Mouse (Mus musculus) heart, embryonic 15.5 days (tissue): ENCODE measurements at regions not wholly inside any gene's neighbourhood (a gene's known extent, or its start where the extent isn't known, plus 50 kb on each side); places are given as distances from the start of the nearest gene placed in this dataset.

Source experiments
- ATAC-seq: fragments of 200-750 bp; cut with Nextera tagmentation; replicated peaks from 2 replicates; pipeline ENCODE4 v1.8.0; 2017; ENCODE audit warnings: low read depth, moderate TSS enrichment; ENCODE audit not compliant: insufficient number of reproducible peaks, insufficient read depth, low FRiP score
- H3K27ac ChIP-seq: fragments of 300-500 bp; sonication (generic); 2 replicates; pipeline ENCODE4 v1.5.1; 2015; ENCODE audit warnings: mild to moderate bottlenecking, inconsistent platforms
- H3K27me3 ChIP-seq: fragments of 300-500 bp; sonication (generic); 2 replicates; pipeline ENCODE4 v1.6.1; 2015; ENCODE audit warnings: inconsistent platforms
- H3K36me3 ChIP-seq: fragments of 300-500 bp; sonication (generic); 2 replicates; pipeline ENCODE4 v1.6.1; 2015; ENCODE audit warnings: mild to moderate bottlenecking, inconsistent platforms
- H3K4me1 ChIP-seq: fragments of 300-500 bp; sonication (generic); replicated peaks from 2 replicates; pipeline ENCODE4 v1.6.1; 2015; ENCODE audit warnings: inconsistent platforms
- H3K4me2 ChIP-seq: fragments of 300-500 bp; sonication (generic); 2 replicates; pipeline ENCODE4 v1.6.1; 2015; ENCODE audit warnings: inconsistent platforms, mild to moderate bottlenecking, moderate library complexity
- H3K4me3 ChIP-seq: fragments of 300-500 bp; sonication (generic); 2 replicates; pipeline ENCODE4 v1.5.1; 2015; ENCODE audit warnings: mild to moderate bottlenecking, inconsistent platforms
- H3K9ac ChIP-seq: fragments of 300-500 bp; sonication (generic); 2 replicates; pipeline ENCODE4 v1.6.1; 2015; ENCODE audit warnings: mild to moderate bottlenecking, inconsistent platforms
- H3K9me3 ChIP-seq: fragments of 300-500 bp; sonication (generic); replicated peaks from 2 replicates; pipeline ENCODE4 v1.6.1; 2016; ENCODE audit warnings: inconsistent platforms
- WGBS: fragments of 180-500 bp; shearing (Covaris S2); methylation state at CpG from one replicate; pipeline ENCODE4 v1.1.7; 2015; ENCODE audit warnings: mixed read lengths; 5-methylcytosine and 5-hydroxymethylcytosine counted together

DNA sequence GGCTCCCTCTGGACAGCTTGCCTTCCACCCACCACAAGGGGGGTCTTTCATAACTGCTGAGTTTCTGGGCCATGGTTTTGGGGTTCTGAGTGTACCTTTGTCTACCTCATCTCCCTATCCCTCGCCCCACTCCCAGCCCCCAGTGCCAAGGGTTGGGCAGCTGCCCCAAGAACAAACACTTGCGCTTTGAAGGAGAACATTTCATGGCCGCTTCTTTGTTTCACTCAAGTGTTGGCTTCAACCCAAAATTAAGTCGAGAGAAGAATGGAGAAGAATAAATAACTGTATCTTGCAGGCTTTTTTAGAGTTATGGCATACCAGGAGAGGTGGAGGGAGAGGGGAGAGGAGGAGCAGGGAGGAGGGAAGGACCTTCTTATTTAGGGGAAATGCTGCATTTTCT lies 216.5 kb upstream of the Cadm1 start:
- ATAC-seq: no peak
- Histone ChIP-seq H3K9me3 (no peaks in the 10 kb centered on the region), H3K4me2 (no peak overlapping the region), H3K27me3 (peaks cover 10% of the 10 kb centered on the region), H3K9ac (no peak overlapping the region), H3K36me3 (no peaks in the 10 kb centered on the region), H3K27ac (no peak overlapping the region), H3K4me1 (peaks cover 1% of the 10 kb centered on the region), H3K4me3 (no peak overlapping the region)
- WGBS: 60% methylated on average over 4 of the region's 4 CpGs

DNA sequence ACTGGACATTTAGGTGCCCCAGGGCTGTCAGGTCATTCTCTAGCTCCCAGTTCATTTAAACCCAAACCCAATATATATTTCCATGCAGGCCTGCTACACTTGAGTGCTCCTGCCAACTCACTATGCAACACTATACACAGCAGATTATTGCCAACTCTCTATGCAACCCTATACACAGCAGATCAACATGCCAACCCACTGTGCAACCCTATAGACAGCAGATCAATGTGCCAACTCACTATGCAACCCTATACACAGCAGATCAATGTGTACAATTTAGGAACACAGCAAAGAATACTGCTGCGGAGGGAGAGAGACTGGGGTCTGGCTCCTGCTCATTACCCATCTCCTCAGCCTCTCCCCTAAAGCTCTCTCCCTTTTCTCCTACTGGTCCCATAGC lies 215.7 kb upstream of the Cadm1 start:
- Histone ChIP-seq H3K4me1 (no peaks in the 10 kb centered on the region), H3K27me3 (peaks cover 10% of the 10 kb centered on the region), H3K36me3 (no peaks in the 10 kb centered on the region), H3K4me3 (no peak overlapping the region), H3K27ac (no peak overlapping the region), H3K9ac (no peak overlapping the region), H3K9me3 (no peaks in the 10 kb centered on the region), H3K4me2 (no peak overlapping the region)
- 87% methylated on average over 1 of the region's 1 CpGs for WGBS
- no peak for ATAC-seq

DNA sequence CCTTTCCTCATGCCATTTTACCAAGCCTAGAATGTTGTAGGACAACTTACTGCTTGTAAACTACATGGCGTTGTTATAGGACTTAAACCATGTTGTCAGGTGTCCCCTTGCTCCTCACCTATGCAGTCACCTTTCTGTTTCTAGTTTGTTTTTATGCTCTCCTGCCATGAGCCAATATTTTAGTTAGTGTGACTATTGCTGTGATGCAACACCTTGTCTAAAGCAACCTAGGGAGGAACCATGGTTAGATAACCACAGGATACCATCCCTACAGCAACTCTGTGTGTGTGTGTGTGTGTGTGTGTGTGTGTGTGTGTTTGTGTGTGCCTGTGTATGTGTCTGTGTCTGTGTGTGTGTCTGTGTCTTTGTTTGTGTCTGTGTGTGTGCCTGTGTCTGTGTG lies 209.6 kb upstream of the Cadm1 start:
- H3K9me3 ChIP-seq: no peaks in the 10 kb centered on the region
- no peak overlapping the region for H3K9ac ChIP-seq
- no peak overlapping the region for H3K4me3 ChIP-seq
- no peak overlapping the region for H3K27ac ChIP-seq
- H3K27me3 ChIP-seq: peaks cover 24% of the 10 kb centered on the region
- no peaks in the 10 kb centered on the region for H3K36me3 ChIP-seq
- no peak overlapping the region for H3K4me2 ChIP-seq
- no peak for ATAC-seq
- 91% methylated on average over 1 of the region's 1 CpGs for WGBS
- no peaks in the 10 kb centered on the region for H3K4me1 ChIP-seq

DNA sequence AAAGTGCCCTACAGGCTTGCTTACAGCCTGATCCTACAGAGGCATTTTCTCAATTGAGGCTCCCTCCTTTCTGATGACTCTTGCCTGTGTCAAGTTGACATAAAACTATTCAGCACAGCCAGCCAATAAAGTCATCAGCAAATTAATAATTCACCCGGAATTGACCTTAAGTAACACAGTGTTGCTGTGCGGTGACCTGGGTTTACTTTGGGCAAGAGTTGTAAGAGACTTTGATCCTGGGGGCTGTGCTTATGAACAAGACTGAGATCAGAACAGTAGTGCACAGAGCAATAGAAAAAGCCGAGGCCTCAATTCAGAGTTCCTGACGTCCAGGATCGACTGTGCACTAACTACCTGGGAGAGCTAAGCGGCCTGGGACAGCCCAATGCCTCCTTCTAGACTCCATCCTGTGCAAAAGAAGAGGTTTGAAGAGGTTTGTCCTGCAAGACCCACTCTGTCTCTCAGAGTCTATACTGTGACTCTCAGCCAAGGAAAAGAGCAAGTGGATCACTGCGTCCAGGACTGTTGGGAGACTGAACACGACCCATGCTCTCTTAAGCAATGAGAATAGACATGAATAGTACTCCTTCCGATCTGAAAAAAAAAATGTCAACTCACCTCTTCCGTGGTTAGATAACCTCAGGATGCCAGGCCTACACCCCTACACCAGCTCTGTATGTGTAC lies 208.7 kb upstream of the Cadm1 start:
- Histone ChIP-seq H3K9ac (no peak overlapping the region), H3K9me3 (no peaks in the 10 kb centered on the region), H3K27me3 (peaks cover 17% of the 10 kb centered on the region), H3K4me2 (no peak overlapping the region), H3K36me3 (no peaks in the 10 kb centered on the region), H3K27ac (no peak overlapping the region), H3K4me3 (no peak overlapping the region), H3K4me1 (no peaks in the 10 kb centered on the region)
- 84% methylated on average over 10 of the region's 10 CpGs for WGBS
- no peak for ATAC-seq

DNA sequence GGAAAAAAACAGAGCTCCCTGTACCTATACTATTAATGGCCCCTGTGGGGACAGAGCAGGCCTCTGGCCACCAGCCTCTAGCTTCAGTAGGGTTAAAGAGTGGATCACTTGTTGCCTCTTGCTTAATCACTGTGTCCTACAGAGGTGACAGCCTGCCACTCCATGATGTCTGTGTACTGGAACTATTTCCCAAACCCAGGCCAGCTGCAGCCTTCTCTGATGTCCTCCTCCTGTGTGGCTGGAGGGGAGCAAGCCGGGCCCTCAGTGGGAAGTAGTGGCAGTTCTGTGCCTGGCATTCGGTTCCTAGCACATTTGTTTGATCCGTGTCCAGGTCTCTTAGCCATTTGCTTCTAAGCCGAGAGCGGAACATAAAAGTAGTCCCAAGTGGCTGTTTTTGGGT lies 207.7 kb upstream of the Cadm1 start:
- H3K27ac ChIP-seq: no peak overlapping the region
- H3K27me3 ChIP-seq: peaks cover 21% of the 10 kb centered on the region
- no peak overlapping the region for H3K4me3 ChIP-seq
- no peaks in the 10 kb centered on the region for H3K36me3 ChIP-seq
- no peak for ATAC-seq
- no peak overlapping the region for H3K4me2 ChIP-seq
- no peaks in the 10 kb centered on the region for H3K4me1 ChIP-seq
- 65% methylated on average over 5 of the region's 5 CpGs for WGBS
- no peak overlapping the region for H3K9ac ChIP-seq
- H3K9me3 ChIP-seq: no peaks in the 10 kb centered on the region

DNA sequence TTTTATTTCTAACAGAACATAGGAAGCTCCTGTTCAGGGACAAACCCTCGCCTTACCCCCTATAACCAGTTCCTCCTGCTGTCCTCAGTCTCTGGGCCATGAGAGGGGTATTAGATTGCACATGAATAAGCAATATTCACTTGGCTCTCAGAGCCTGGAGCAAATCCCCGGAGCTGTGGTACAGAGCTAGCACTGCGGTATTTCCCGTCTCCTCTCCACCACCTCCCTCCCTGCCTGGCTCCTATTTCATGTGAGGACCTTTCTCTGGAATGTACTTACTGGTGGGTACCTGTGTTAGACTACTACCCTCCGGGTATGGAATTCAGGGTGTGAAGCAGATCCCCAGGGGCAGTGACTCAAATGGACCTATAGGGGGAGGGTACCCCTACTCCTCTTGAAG lies 206.9 kb upstream of the Cadm1 start:
- Histone ChIP-seq H3K9ac (no peak overlapping the region), H3K4me2 (no peak overlapping the region), H3K27ac (no peak overlapping the region), H3K36me3 (no peaks in the 10 kb centered on the region), H3K27me3 (peaks cover 21% of the 10 kb centered on the region), H3K4me3 (no peak overlapping the region), H3K9me3 (no peaks in the 10 kb centered on the region), H3K4me1 (no peaks in the 10 kb centered on the region)
- ATAC-seq: no peak
- WGBS: 69% methylated on average over 5 of the region's 5 CpGs

DNA sequence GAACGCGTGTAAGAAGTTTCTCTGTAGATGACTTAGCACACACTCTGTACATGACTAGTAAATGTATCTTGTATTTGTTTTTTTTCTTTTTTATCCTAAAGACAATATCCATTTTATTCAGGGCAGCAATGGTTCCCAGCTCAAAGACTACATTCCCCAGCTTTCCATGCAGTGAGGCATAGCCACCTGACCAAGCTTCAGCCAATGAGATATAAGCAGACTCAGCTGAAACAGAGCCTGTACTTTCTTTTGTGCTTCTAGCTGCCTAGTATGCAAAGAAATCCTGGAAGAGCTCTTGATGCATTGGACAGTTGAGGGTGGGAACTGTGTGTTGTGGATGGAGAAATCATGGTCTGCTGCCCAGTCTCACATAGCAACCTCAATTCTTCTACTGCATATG lies 202.4 kb upstream of the Cadm1 start:
- Histone ChIP-seq H3K4me1 (no peaks in the 10 kb centered on the region), H3K36me3 (no peaks in the 10 kb centered on the region), H3K9ac (no peak overlapping the region), H3K4me3 (no peak overlapping the region), H3K9me3 (no peaks in the 10 kb centered on the region), H3K27ac (no peak overlapping the region), H3K4me2 (no peak overlapping the region), H3K27me3 (peaks cover 23% of the 10 kb centered on the region; the same call in 1 of the 2 replicates)
- WGBS: 98% methylated on average over 2 of the region's 2 CpGs
- ATAC-seq: no peak

DNA sequence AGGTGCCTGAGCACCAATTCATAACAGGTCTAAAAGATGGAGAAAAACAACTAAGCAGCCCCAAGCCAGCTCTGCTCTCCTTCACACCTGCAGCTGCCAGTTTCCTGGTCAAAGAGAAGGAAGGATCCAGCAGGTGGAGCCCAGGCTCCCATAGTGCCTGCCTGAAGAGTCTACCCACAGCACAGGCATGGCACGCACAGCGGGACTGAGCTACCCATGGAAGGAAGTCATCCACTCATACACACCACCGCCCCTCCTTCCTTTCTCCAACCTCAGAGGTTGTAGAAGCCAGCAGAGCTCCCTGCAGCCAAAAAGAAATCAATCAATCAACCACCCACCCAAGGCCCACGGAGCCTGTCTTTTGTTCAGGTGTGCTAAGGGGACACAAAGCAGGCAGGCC lies 197.0 kb upstream of the Cadm1 start:
- Histone ChIP-seq H3K27ac (no peak overlapping the region), H3K4me3 (no peak overlapping the region), H3K9ac (no peak overlapping the region), H3K9me3 (no peaks in the 10 kb centered on the region), H3K36me3 (no peaks in the 10 kb centered on the region), H3K4me1 (no peaks in the 10 kb centered on the region), H3K27me3 (peaks cover 29% of the 10 kb centered on the region), H3K4me2 (no peak overlapping the region)
- ATAC-seq: no peak
- WGBS: 63% methylated on average over 4 of the region's 4 CpGs

DNA sequence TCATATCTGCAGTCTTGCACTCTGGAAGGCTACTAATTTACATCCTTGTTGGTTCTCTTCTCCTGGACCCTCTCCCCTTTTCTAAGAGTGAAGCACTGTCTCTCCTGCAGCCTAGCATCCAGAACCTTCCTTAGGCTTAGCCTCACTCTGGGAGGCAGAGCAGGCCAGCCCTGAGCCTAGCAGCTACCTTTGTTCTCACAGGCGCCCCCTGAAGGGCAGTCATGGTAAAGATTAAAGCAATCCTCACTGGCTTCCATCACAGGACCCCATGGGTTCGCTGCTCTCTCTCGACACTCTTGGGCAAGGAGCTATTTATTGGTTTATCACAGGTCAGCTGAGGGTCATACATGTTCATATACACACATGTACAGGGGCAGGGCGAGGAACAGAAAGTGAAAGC lies 191.8 kb upstream of the Cadm1 start:
- H3K27ac ChIP-seq: no peak overlapping the region
- ATAC-seq: no peak
- no peaks in the 10 kb centered on the region for H3K36me3 ChIP-seq
- no peak overlapping the region for H3K4me3 ChIP-seq
- H3K27me3 ChIP-seq: peaks cover 43% of the 10 kb centered on the region
- no peaks in the 10 kb centered on the region for H3K9me3 ChIP-seq
- WGBS: 60% methylated on average over 4 of the region's 4 CpGs
- no peak overlapping the region for H3K4me2 ChIP-seq
- no peaks in the 10 kb centered on the region for H3K4me1 ChIP-seq
- no peak overlapping the region for H3K9ac ChIP-seq

DNA sequence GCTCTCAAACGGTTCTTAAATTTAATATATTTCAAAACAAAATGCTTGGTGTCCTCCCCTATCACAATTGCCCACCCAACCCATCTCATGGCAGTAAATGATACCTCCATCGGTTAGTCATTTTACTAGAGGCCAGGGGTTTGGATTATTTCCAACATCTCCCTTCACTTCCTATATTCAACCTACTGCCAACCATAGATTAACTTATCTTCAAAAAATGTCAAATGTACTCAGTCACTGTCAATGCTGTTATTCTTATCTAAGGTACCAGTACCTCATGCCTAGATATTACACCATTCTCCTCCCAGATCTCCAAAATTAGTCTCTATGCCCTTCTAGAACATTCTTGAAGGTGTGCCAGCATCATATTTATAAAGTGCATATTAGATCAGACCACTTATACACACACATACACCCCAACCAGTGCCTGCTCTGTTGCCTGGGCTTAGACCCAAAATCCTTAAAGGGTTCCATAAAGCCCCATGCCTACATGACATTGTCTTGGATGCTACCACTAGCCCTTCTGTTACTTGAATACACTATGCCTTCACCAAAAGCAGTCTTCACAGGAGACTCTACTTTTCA lies 183.4 kb upstream of the Cadm1 start:
- Histone ChIP-seq H3K4me2 (no peak overlapping the region), H3K27ac (no peak overlapping the region), H3K27me3 (peaks cover 40% of the 10 kb centered on the region), H3K36me3 (no peaks in the 10 kb centered on the region), H3K4me1 (0 out of 2 replicates have a peak, but pooled peaks cover 4% of the 10 kb centered on the region), H3K9ac (no peak overlapping the region), H3K4me3 (no peak overlapping the region), H3K9me3 (no peaks in the 10 kb centered on the region)
- ATAC-seq: no peak
- 57% methylated on average over 2 of the region's 2 CpGs for WGBS

DNA sequence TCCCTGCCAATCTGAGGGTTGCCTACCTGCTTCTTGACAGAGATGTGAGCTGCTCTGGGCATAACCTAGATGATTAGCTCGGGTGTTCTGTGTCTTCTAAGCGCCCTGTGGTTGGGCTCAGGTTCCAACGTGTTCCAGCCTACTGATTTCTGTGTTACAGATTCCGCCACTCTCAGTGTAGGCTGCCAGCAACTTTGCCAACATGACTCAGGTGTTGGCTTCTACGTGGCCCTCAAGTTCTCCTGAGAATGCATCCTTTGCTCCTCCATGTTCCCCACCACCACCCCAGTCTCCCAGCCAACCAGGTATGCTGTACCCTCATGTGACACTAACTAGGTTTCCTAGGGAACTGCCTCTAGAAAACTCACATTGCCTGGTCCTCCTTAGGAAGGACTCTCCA lies 179.7 kb upstream of the Cadm1 start:
- Histone ChIP-seq H3K27me3 (peaks cover 43% of the 10 kb centered on the region), H3K27ac (no peak overlapping the region), H3K36me3 (no peaks in the 10 kb centered on the region), H3K9ac (no peak overlapping the region), H3K4me1 (peaks cover 13% of the 10 kb centered on the region), H3K9me3 (no peaks in the 10 kb centered on the region), H3K4me3 (no peak overlapping the region), H3K4me2 (no peak overlapping the region)
- no peak for ATAC-seq
- 76% methylated on average over 5 of the region's 5 CpGs for WGBS

DNA sequence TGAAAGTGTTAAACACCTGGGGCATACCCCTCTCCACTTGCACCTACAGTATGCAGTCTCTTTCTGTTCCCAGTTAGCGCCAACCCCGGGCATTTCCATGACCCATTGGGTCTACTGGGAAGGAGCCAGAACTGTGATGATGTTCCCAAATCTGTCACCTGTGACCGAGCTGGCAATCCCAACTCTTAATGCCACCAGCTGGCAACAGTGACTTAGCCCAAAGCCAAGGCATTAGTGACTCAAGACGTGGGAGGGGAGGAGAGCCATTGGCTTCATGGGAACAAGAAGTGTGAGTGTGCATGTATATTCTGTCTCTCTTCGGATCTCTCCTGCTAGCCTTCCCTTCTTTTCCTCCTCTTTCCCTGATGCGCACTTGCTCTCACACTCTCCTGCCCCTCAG lies 178.9 kb upstream of the Cadm1 start:
- H3K4me1 ChIP-seq: peaks cover 14% of the 10 kb centered on the region
- H3K36me3 ChIP-seq: no peaks in the 10 kb centered on the region
- no peak overlapping the region for H3K4me2 ChIP-seq
- H3K9ac ChIP-seq: no peak overlapping the region
- H3K27me3 ChIP-seq: peaks cover 43% of the 10 kb centered on the region
- H3K4me3 ChIP-seq: no peak overlapping the region
- no peak overlapping the region for H3K27ac ChIP-seq
- WGBS: 90% methylated on average over 6 of the region's 6 CpGs
- no peak for ATAC-seq
- no peaks in the 10 kb centered on the region for H3K9me3 ChIP-seq
